Mouse (Mus musculus): ENCODE results near the gene Cxcl12.

Gene Cxcl12

GRCm38 (mm10) chr6:117220831-117221345 is 52.6 kb downstream of the Cxcl12 start:
- no peak for DNase-seq (ENCODE audit: low spot score)
